Mouse (Mus musculus) heart, embryonic 16.5 days (tissue): ENCODE measurements at regions not wholly inside any gene's neighbourhood (a gene's known extent, or its start where the extent isn't known, plus 50 kb on each side); places are given as distances from the start of the nearest gene placed in this dataset.

Source experiments
- ATAC-seq: fragments of 200-750 bp; cut with Nextera tagmentation; replicated peaks from 2 replicates; pipeline ENCODE4 v1.8.0; 2017; ENCODE audit warnings: moderate number of reproducible peaks; ENCODE audit not compliant: insufficient read depth, low FRiP score; ENCODE audit errors: extremely low read depth
- H3K27ac ChIP-seq: fragments of 300-500 bp; sonication (generic); 2 replicates; pipeline ENCODE4 v1.5.1; 2014; ENCODE audit warnings: mild to moderate bottlenecking, low read length, control low read depth, moderate library complexity
- H3K27me3 ChIP-seq: fragments of 300-500 bp; sonication (generic); 2 replicates; pipeline ENCODE4 v1.6.1; 2014; ENCODE audit warnings: low read length, mixed read lengths; ENCODE audit not compliant: control insufficient read depth, insufficient read depth
- H3K36me3 ChIP-seq: fragments of 300-500 bp; sonication (generic); 2 replicates; pipeline ENCODE4 v1.6.1; 2014; ENCODE audit not compliant: control insufficient read depth, insufficient read depth
- H3K4me1 ChIP-seq: fragments of 300-500 bp; sonication (generic); 2 replicates; pipeline ENCODE4 v1.6.1; 2014; ENCODE audit warnings: low read length, mixed read lengths; ENCODE audit not compliant: control insufficient read depth, insufficient read depth
- H3K4me2 ChIP-seq: fragments of 300-500 bp; sonication (generic); 2 replicates; pipeline ENCODE4 v1.6.1; 2014; ENCODE audit warnings: low read depth, mild to moderate bottlenecking, control low read depth, low read length
- H3K4me3 ChIP-seq: fragments of 300-500 bp; sonication (generic); 2 replicates; pipeline ENCODE4 v1.5.1; 2014; ENCODE audit warnings: mild to moderate bottlenecking, control low read depth, low read length
- H3K9ac ChIP-seq: fragments of 300-500 bp; sonication (generic); 2 replicates; pipeline ENCODE4 v1.6.1; 2014; ENCODE audit warnings: low read length, control low read depth
- H3K9me3 ChIP-seq: fragments of 300-500 bp; sonication (generic); replicated peaks from 2 replicates; pipeline ENCODE4 v1.6.1; 2016; ENCODE audit warnings: low read length; ENCODE audit not compliant: control insufficient read depth
- WGBS: fragments of 180-500 bp; shearing (Covaris S2); extraction: QIAGEN DNeasy Blood & Tissue Kit; methylation state at CpG from one replicate; pipeline ENCODE4 v1.1.7; 2014; 5-methylcytosine and 5-hydroxymethylcytosine counted together

- ATAC-seq, result no peak
- Histone ChIP-seq H3K9me3 (no peaks in the 10 kb centered on the region), H3K27me3 (no peaks in the 10 kb centered on the region), H3K4me3 (no peak overlapping the region), H3K27ac (no peak overlapping the region), H3K4me1 (0 out of 2 replicates have a peak, but pooled peaks cover 2% of the 10 kb centered on the region), H3K9ac (no peak overlapping the region), H3K36me3 (no peaks in the 10 kb centered on the region), H3K4me2 (no peak overlapping the region)
- 91% methylated on average over 1 of the region's 1 CpGs for WGBS
Measured at GRCm38 (mm10) chr5:97831421-97831820, 199.4 kb downstream of the Antxr2 start.

- ATAC-seq, result no peak
- no peaks in the 10 kb centered on the region for H3K36me3 ChIP-seq
- no peaks in the 10 kb centered on the region for H3K4me1 ChIP-seq
- WGBS, result 28% methylated on average over 3 of the region's 3 CpGs
- no peak overlapping the region for H3K27ac ChIP-seq
- no peak overlapping the region for H3K9ac ChIP-seq
- H3K27me3 ChIP-seq, result no peaks in the 10 kb centered on the region
- no peak overlapping the region for H3K4me3 ChIP-seq
- H3K9me3 ChIP-seq, result no peaks in the 10 kb centered on the region
- no peak overlapping the region for H3K4me2 ChIP-seq
Measured at GRCm38 (mm10) chr5:97817485-97817884, 213.4 kb downstream of the Antxr2 start.

GRCm38 (mm10) chr5:97815357-97815756 lies 215.5 kb downstream of the Antxr2 start:
- Histone ChIP-seq H3K9me3 (no peaks in the 10 kb centered on the region), H3K4me2 (no peak overlapping the region), H3K9ac (no peak overlapping the region), H3K27ac (no peak overlapping the region), H3K4me1 (no peaks in the 10 kb centered on the region), H3K4me3 (no peak overlapping the region), H3K36me3 (no peaks in the 10 kb centered on the region), H3K27me3 (no peaks in the 10 kb centered on the region)
- 80% methylated on average over 6 of the region's 6 CpGs for WGBS
- no peak for ATAC-seq

- 95% methylated on average over 2 of the region's 2 CpGs for WGBS
- Histone ChIP-seq H3K9me3 (no peaks in the 10 kb centered on the region), H3K36me3 (no peaks in the 10 kb centered on the region), H3K4me1 (no peaks in the 10 kb centered on the region), H3K9ac (no peak overlapping the region), H3K4me3 (no peak overlapping the region), H3K27me3 (no peaks in the 10 kb centered on the region), H3K4me2 (no peak overlapping the region), H3K27ac (no peak overlapping the region)
- no peak for ATAC-seq
Measured at GRCm38 (mm10) chr5:97814700-97815099, 216.1 kb downstream of the Antxr2 start.

- no peaks in the 10 kb centered on the region for H3K36me3 ChIP-seq
- no peak overlapping the region for H3K4me2 ChIP-seq
- H3K4me1 ChIP-seq, result no peaks in the 10 kb centered on the region; the same call in 1 of the 2 replicates
- WGBS, result 83% methylated on average over 1 of the region's 1 CpGs
- H3K4me3 ChIP-seq, result no peak overlapping the region
- H3K9me3 ChIP-seq, result no peaks in the 10 kb centered on the region
- no peak overlapping the region for H3K9ac ChIP-seq
- H3K27ac ChIP-seq, result no peak overlapping the region
- H3K27me3 ChIP-seq, result no peaks in the 10 kb centered on the region
- no peak for ATAC-seq
Measured at GRCm38 (mm10) chr5:97812611-97813350, 218.1 kb downstream of the Antxr2 start.

GRCm38 (mm10) chr5:97809007-97809406 lies 221.8 kb downstream of the Antxr2 start:
- Histone ChIP-seq H3K9me3 (no peaks in the 10 kb centered on the region), H3K9ac (no peak overlapping the region), H3K4me3 (no peak overlapping the region), H3K36me3 (no peaks in the 10 kb centered on the region), H3K27me3 (no peaks in the 10 kb centered on the region), H3K27ac (no peak overlapping the region), H3K4me2 (no peak overlapping the region), H3K4me1 (no peaks in the 10 kb centered on the region; the same call in 1 of the 2 replicates)
- ATAC-seq, result no peak
- WGBS, result 16% methylated on average over 2 of the region's 2 CpGs

- H3K4me2 ChIP-seq, result no peak overlapping the region
- no peak overlapping the region for H3K9ac ChIP-seq
- H3K4me3 ChIP-seq, result no peak overlapping the region
- H3K4me1 ChIP-seq, result no peaks in the 10 kb centered on the region; the same call in 1 of the 2 replicates
- WGBS, result 80% methylated on average over 1 of the region's 1 CpGs
- no peak overlapping the region for H3K27ac ChIP-seq
- ATAC-seq, result no peak
- H3K36me3 ChIP-seq, result no peaks in the 10 kb centered on the region
- no peaks in the 10 kb centered on the region for H3K27me3 ChIP-seq
- H3K9me3 ChIP-seq, result no peaks in the 10 kb centered on the region
Measured at GRCm38 (mm10) chr5:97807171-97807570, 223.7 kb downstream of the Antxr2 start.

GRCm38 (mm10) chr5:97806754-97807153 lies 224.1 kb downstream of the Antxr2 start:
- no peak for ATAC-seq
- Histone ChIP-seq H3K27me3 (no peaks in the 10 kb centered on the region), H3K36me3 (no peaks in the 10 kb centered on the region), H3K9me3 (no peaks in the 10 kb centered on the region), H3K4me3 (no peak overlapping the region), H3K4me1 (no peaks in the 10 kb centered on the region; the same call in 1 of the 2 replicates), H3K9ac (no peak overlapping the region), H3K27ac (no peak overlapping the region), H3K4me2 (no peak overlapping the region)

GRCm38 (mm10) chr5:97800017-97800416 lies 230.8 kb downstream of the Antxr2 start:
- Histone ChIP-seq H3K4me2 (no peak overlapping the region), H3K9ac (no peak overlapping the region), H3K36me3 (no peaks in the 10 kb centered on the region), H3K27me3 (no peaks in the 10 kb centered on the region), H3K9me3 (no peaks in the 10 kb centered on the region), H3K4me3 (no peak overlapping the region), H3K4me1 (no peaks in the 10 kb centered on the region), H3K27ac (no peak overlapping the region)
- 26% methylated on average over 3 of the region's 3 CpGs for WGBS
- no peak; the same call in 1 of the 2 replicates for ATAC-seq
